20 mouse cellular contexts compared by ENCODE assay signal in genomic region chr15:30895063-30895462, GRCm38 (mm10).
A peak's percentile ranks its signal among the peaks of the same experiment; 100 is the strongest.
DNase-seq lines count a peak whose midpoint lies in the region; ATAC-seq lines count a peak whose summit lies in the region.
"Had no signal": no experiment of that assay in that cellular context is flagged by ENCODE, and none has a peak within 500 bp of the region (broad histone marks: within the 10 kb centered on the region; RNA-seq: fewer than 3 reads in every experiment).

No protein-coding gene starts in this region.

- no peaks in the 10 kb centered on the region for H3K36me3 ChIP-seq in forebrain, embryonic 15.5 days
- H3K36me3 ChIP-seq in forebrain, embryonic 13.5 days (ENCODE audit: poor library complexity, severe bottlenecking): peaks cover 19% of the 10 kb centered on the region
- H3K36me3 ChIP-seq: embryonic facial prominence, embryonic 13.5 days; heart, embryonic 13.5 days had no signal

- H3K9me3 ChIP-seq in forebrain, embryonic 15.5 days: no peaks in the 10 kb centered on the region
- H3K9me3 ChIP-seq in forebrain, embryonic 13.5 days (replicated peaks): no peaks in the 10 kb centered on the region
- H3K9me3 ChIP-seq: embryonic facial prominence, embryonic 13.5 days; heart, embryonic 13.5 days had no signal

- no peak overlapping the region for H3K27ac ChIP-seq in forebrain, embryonic 15.5 days (replicated peaks)
- H3K27ac ChIP-seq in forebrain, embryonic 13.5 days: no peak overlapping the region
- H3K27ac ChIP-seq: embryonic facial prominence, embryonic 13.5 days; gastrocnemius, adult 2 months; heart, embryonic 13.5 days had no signal

- H3K4me1 ChIP-seq in forebrain, embryonic 15.5 days: no peaks in the 10 kb centered on the region
- no peaks in the 10 kb centered on the region; the same call in 1 of the 2 replicates for H3K4me1 ChIP-seq in forebrain, embryonic 13.5 days
- H3K4me1 ChIP-seq: embryonic facial prominence, embryonic 13.5 days had no signal

- H3K4me2 ChIP-seq in forebrain, embryonic 15.5 days (replicated peaks): no peak overlapping the region
- no peak overlapping the region for H3K4me2 ChIP-seq in forebrain, embryonic 13.5 days
- H3K4me2 ChIP-seq: embryonic facial prominence, embryonic 13.5 days; heart, embryonic 13.5 days had no signal

- WGBS in forebrain, embryonic 15.5 days: 75% methylated on average over 5 of the region's 5 CpGs
- 86% methylated on average over 5 of the region's 5 CpGs for WGBS in forebrain, embryonic 13.5 days

- no peaks in the 10 kb centered on the region for H3K27me3 ChIP-seq in forebrain, embryonic 15.5 days
- H3K27me3 ChIP-seq in forebrain, embryonic 13.5 days: no peaks in the 10 kb centered on the region
- H3K27me3 ChIP-seq: embryonic facial prominence, embryonic 13.5 days; heart, embryonic 13.5 days had no signal

- no peak overlapping the region for H3K9ac ChIP-seq in forebrain, embryonic 15.5 days (replicated peaks)
- H3K9ac ChIP-seq in forebrain, embryonic 13.5 days: no peak overlapping the region
- H3K9ac ChIP-seq: embryonic facial prominence, embryonic 13.5 days; heart, embryonic 13.5 days; liver, postnatal 0 days had no signal

- no peak overlapping the region for H3K4me3 ChIP-seq in forebrain, embryonic 15.5 days
- no peak overlapping the region for H3K4me3 ChIP-seq in forebrain, embryonic 13.5 days
- H3K4me3 ChIP-seq: embryonic facial prominence, embryonic 13.5 days; gastrocnemius, adult 2 months; heart, embryonic 13.5 days had no signal

- peak; percentile 44 to 48 for DNase-seq in layer of hippocampus, adult 8-10 months (ENCODE audit: low spot score in 2 of 2)
- no peak for DNase-seq in layer of hippocampus, postnatal 36 days
- peak; percentile 74 for DNase-seq in cerebellum, adult 11 months
- DNase-seq in cerebellum, postnatal 14 days: peak; percentile 65 to 82
- no peak for DNase-seq in lung, postnatal 36 days
- DNase-seq in adrenal gland, postnatal 25 days: no peak
- DNase-seq: adrenal gland, adult 2 months; gastrocnemius, adult 2 months; heart, postnatal 36 days; kidney, adult 18-20 months; kidney, postnatal 14 days; liver; liver, postnatal 0 days; lung, postnatal 14 days; right cerebral cortex, postnatal 25 days had no signal

- ATAC-seq in forebrain, embryonic 15.5 days (replicated peaks): peak; percentile 66
- no peak for ATAC-seq in forebrain, embryonic 13.5 days
- ATAC-seq: hindbrain, embryonic 16.5 days; liver, postnatal 0 days had no signal

Comparison
In these comparisons a context has a peak if more than half of its experiments do, and no peak if none do; other contexts are left out.
1. DNase-seq: peak in layer of hippocampus, adult 8-10 months (2 of 2), cerebellum, adult 11 months (single experiment) and cerebellum, postnatal 14 days (2 of 2); none in layer of hippocampus, postnatal 36 days (0 of 2), lung, postnatal 36 days (single experiment) and adrenal gland, postnatal 25 days (single experiment).